Mouse (Mus musculus): ENCODE data around the gene Unc13a. TPM values are rescaled to one million over a fixed set of nuclear protein-coding genes. Genes with fewer than 3 reads are reported as not detected.

The Unc13a gene
- polyA plus RNA-seq, 1 experiment from 2014 or later: 0.47 TPM

DNA sequence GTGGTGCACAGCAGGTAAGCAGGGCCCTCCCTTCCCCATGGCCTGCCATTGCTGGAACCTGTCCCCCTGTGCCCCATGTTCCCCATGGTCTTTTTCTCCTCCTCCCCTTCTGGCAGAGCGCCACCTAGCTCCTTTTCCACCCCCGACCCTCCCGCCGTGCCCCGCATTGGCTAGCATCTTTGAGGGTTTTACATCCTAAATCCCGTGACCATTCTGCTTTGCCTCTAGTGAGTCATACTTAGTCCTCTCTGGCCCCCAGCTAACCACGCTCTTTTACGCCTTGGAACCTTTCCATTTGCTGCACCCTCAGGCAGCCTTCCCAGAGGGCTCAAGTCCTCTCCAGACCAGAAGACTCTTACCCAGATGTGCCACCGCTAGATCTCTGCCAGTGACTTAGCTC is 91.4 kb downstream of the Unc13a start:
- Histone ChIP-seq H3K36me3 (peaks cover 18% of the 10 kb centered on the region), H3K9me3 (replicated peaks) (no peaks in the 10 kb centered on the region), H3K27ac (ENCODE audit: poor library complexity, severe bottlenecking) (no peak overlapping the region), H3K4me2 (no peak overlapping the region), H3K9ac (no peak overlapping the region), H3K4me1 (replicated peaks) (no peaks in the 10 kb centered on the region), H3K4me3 (no peak overlapping the region), H3K27me3 (replicated peaks) (peaks cover 29% of the 10 kb centered on the region)
- whole genome bisulfite sequencing: 45% methylated on average over 9 of the region's 9 CpGs
- no peak for ATAC-seq (ENCODE audit: insufficient number of reproducible peaks, low FRiP score)

- Histone ChIP-seq H3K27me3 (replicated peaks) (peaks cover 24% of the 10 kb centered on the region), H3K27ac (ENCODE audit: poor library complexity, severe bottlenecking) (no peak overlapping the region), H3K9me3 (replicated peaks) (no peaks in the 10 kb centered on the region), H3K4me1 (replicated peaks) (no peaks in the 10 kb centered on the region), H3K9ac (no peak overlapping the region), H3K4me3 (no peak overlapping the region), H3K36me3 (peaks cover 11% of the 10 kb centered on the region), H3K4me2 (no peak overlapping the region)
- 85% methylated on average over 14 of the region's 14 CpGs for WGBS
- ATAC-seq (ENCODE audit: insufficient number of reproducible peaks, low FRiP score): no peak
These were observed 92.1 kb downstream of the Unc13a start for GRCm38 (mm10) chr8:71579476-71579875.

DNA sequence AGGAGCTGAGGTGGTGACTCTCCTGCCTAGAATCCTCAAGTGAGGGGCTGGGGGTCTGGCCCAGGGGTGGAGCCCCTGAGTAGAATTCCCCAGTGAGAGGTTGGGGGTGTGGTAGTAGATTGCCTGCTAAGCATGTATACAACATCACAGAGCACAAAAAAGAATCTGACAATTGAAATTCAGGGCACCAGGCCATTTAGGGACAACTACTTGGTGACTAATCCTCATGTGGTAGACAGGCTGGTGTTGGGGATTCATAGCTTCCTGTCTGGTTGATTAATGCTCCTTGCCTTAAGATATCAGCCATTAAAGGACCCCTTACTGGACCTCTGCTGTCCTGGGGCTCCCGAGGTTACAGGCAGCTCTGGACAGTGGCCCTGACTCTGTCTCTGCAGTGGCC is 92.5 kb downstream of the Unc13a start:
- no peak for ATAC-seq (ENCODE audit: insufficient number of reproducible peaks, low FRiP score)
- Histone ChIP-seq H3K36me3 (0 out of 2 replicates have a peak, but pooled peaks cover 6% of the 10 kb centered on the region), H3K27me3 (replicated peaks) (peaks cover 20% of the 10 kb centered on the region), H3K4me3 (no peak overlapping the region), H3K9ac (no peak overlapping the region), H3K4me2 (no peak overlapping the region), H3K27ac (ENCODE audit: poor library complexity, severe bottlenecking) (no peak overlapping the region), H3K4me1 (replicated peaks) (no peaks in the 10 kb centered on the region), H3K9me3 (replicated peaks) (no peaks in the 10 kb centered on the region)
- 50% methylated on average over 1 of the region's 1 CpGs for WGBS

DNA sequence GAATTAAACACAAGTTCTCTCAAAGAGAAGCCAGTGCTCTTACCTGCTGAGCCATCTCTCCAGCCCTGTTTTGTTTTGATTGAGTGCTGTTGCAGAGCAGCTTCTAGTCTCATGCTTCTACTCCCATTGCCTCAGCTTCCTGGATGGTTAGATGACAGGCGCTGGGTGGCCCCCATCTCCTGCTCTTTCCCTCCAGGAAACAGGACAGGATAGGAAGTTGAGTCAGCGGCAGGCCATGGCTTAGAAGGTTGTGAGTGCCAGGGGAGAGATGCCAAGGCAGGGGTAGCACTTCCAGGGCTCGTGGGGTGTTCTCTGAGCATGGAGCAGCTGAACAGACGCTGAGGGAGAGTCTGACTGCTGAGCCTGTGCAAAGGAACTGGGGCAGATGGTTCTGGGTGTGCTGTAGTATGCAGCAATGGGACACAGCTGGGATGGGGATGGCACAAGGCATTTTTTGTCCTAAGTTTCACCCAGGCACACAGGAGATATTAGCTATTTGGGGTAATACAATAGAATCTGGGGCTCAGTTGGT is 93.6 kb downstream of the Unc13a start:
- H3K27ac ChIP-seq (ENCODE audit: poor library complexity, severe bottlenecking): no peak overlapping the region
- H3K4me1 ChIP-seq (replicated peaks): no peaks in the 10 kb centered on the region
- no peak overlapping the region for H3K4me2 ChIP-seq
- WGBS: 49% methylated on average over 4 of the region's 4 CpGs
- H3K4me3 ChIP-seq: no peak overlapping the region
- no peak for ATAC-seq (ENCODE audit: insufficient number of reproducible peaks, low FRiP score)
- no peak overlapping the region for H3K9ac ChIP-seq
- H3K36me3 ChIP-seq: 0 out of 2 replicates have a peak, but pooled peaks cover 4% of the 10 kb centered on the region
- H3K27me3 ChIP-seq (replicated peaks): peaks cover 18% of the 10 kb centered on the region
- no peaks in the 10 kb centered on the region for H3K9me3 ChIP-seq (replicated peaks)

DNA sequence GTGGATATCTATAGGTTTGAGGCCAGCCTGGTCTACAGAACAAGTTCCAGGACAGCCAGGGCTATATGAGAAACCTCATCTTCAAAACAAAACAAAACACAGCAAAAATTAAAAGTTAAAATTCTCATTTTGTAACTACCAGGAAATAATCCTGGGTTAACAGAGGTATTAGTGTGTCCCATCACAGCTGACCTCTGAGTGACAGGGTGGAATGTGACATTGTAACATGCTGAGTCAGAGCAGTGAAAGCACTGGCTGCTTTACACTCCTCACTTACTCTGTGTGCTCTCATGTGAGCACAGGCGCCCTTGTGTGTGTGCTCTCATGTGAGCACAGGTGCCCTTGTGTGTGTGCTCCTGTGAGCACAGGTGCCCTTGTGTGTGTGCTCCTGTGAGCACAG is 96.5 kb downstream of the Unc13a start:
- no peak overlapping the region for H3K4me2 ChIP-seq
- 54% methylated on average over 1 of the region's 1 CpGs for WGBS
- no peak overlapping the region for H3K27ac ChIP-seq (ENCODE audit: poor library complexity, severe bottlenecking)
- peaks cover 11% of the 10 kb centered on the region; the same call in 1 of the 2 replicates for H3K27me3 ChIP-seq (replicated peaks)
- no peaks in the 10 kb centered on the region for H3K36me3 ChIP-seq
- H3K4me1 ChIP-seq (replicated peaks): peaks cover 9% of the 10 kb centered on the region
- no peak overlapping the region for H3K4me3 ChIP-seq
- ATAC-seq (ENCODE audit: insufficient number of reproducible peaks, low FRiP score): no peak
- H3K9me3 ChIP-seq (replicated peaks): no peaks in the 10 kb centered on the region
- no peak overlapping the region for H3K9ac ChIP-seq

DNA sequence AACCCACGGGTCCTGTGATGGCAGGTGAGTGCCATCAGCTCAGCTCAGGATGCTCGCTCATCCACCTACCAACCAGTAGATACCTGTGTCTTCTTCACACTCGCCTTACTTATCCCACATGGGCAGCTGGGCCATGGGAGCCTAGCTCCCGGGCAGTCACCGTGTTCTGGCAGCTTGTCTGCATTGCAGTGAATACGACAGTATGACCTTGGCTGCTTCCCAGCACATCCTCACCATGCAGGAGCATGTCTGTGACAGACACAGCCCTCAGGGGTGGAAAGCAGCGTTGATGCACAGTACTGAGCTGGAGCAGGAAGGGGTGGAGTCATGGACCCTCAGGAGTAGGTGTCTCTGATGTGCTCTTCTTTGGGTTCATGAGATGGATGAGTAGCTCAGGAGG is 97.1 kb downstream of the Unc13a start:
- Histone ChIP-seq H3K4me2 (no peak overlapping the region), H3K4me1 (replicated peaks) (peaks cover 15% of the 10 kb centered on the region)
- WGBS: 69% methylated on average over 7 of the region's 7 CpGs

More for the DNA sequence above, 97.1 kb downstream of the Unc13a start:
- Histone ChIP-seq H3K9ac (no peak overlapping the region), H3K27ac (ENCODE audit: poor library complexity, severe bottlenecking) (no peak overlapping the region), H3K4me3 (no peak overlapping the region), H3K27me3 (replicated peaks) (peaks cover 9% of the 10 kb centered on the region; the same call in 1 of the 2 replicates), H3K9me3 (replicated peaks) (no peaks in the 10 kb centered on the region), H3K36me3 (no peaks in the 10 kb centered on the region)
- ATAC-seq (ENCODE audit: insufficient number of reproducible peaks, low FRiP score): no peak

Small RNAs within 50 kb of the gene (microRNA-seq; reads per million reads assigned to microRNA genes)
- not detected for gene Mir6769b

Other genes with a start within 250 kb of the Unc13a start
- gene Abhd8, start 208.1 kb downstream of the Unc13a start, polyA plus RNA-seq (2016; fragmentation: Nextera tagmentation; extraction: Ambion mirVana): 35.4 and 36.7 TPM in 2 replicates
- gene Mrpl34, start 206.8 kb downstream of the Unc13a start, polyA plus RNA-seq (2016; fragmentation: Nextera tagmentation; extraction: Ambion mirVana): 172 and 175 TPM in 2 replicates
- gene Dda1, start 202.6 kb downstream of the Unc13a start, polyA plus RNA-seq (2016; fragmentation: Nextera tagmentation; extraction: Ambion mirVana): 85.4 and 89.9 TPM in 2 replicates
- gene Ano8, start 185.8 kb downstream of the Unc13a start, polyA plus RNA-seq (2016; fragmentation: Nextera tagmentation; extraction: Ambion mirVana): 2.7 and 3.8 TPM in 2 replicates
- 11.6 and 12.8 TPM in 2 replicates for gene Gtpbp3, start 183.7 kb downstream of the Unc13a start, polyA plus RNA-seq (2016; fragmentation: Nextera tagmentation; extraction: Ambion mirVana)
- gene Plvap, start 160.0 kb downstream of the Unc13a start, polyA plus RNA-seq (2016; fragmentation: Nextera tagmentation; extraction: Ambion mirVana): 184 and 202 TPM in 2 replicates
- gene Ccdc194, start 146.0 kb downstream of the Unc13a start, polyA plus RNA-seq (2016; fragmentation: Nextera tagmentation; extraction: Ambion mirVana): 0.83 and 1.4 TPM in 2 replicates
- gene Bst2, start 134.3 kb downstream of the Unc13a start, polyA plus RNA-seq (2016; fragmentation: Nextera tagmentation; extraction: Ambion mirVana): 25.6 and 28.8 TPM in 2 replicates
- gene Mvb12a, start 128.8 kb downstream of the Unc13a start, polyA plus RNA-seq (2016; fragmentation: Nextera tagmentation; extraction: Ambion mirVana): 51.8 and 53.4 TPM in 2 replicates
- 0.28 and 0.58 TPM in 2 replicates for gene Tmem221, start 112.9 kb downstream of the Unc13a start, polyA plus RNA-seq (2016; fragmentation: Nextera tagmentation; extraction: Ambion mirVana)
- gene Nxnl1, start 105.2 kb downstream of the Unc13a start, polyA plus RNA-seq (2016; fragmentation: Nextera tagmentation; extraction: Ambion mirVana): not detected in 2 replicates
- gene Slc27a1, start 102.9 kb downstream of the Unc13a start, polyA plus RNA-seq (2016; fragmentation: Nextera tagmentation; extraction: Ambion mirVana): 21.2 and 22.6 TPM in 2 replicates
- 178 and 179 TPM in 2 replicates for gene Pgls, start 79.6 kb downstream of the Unc13a start, polyA plus RNA-seq (2016; fragmentation: Nextera tagmentation; extraction: Ambion mirVana)
- gene Fam129c, start 74.1 kb downstream of the Unc13a start, polyA plus RNA-seq (2016; fragmentation: Nextera tagmentation; extraction: Ambion mirVana): 2.2 and 2.4 TPM in 2 replicates
- gene Colgalt1, start 60.8 kb downstream of the Unc13a start, polyA plus RNA-seq (2016; fragmentation: Nextera tagmentation; extraction: Ambion mirVana): 60.7 and 61.4 TPM in 2 replicates
- 10.6 and 11.8 TPM in 2 replicates for gene Jak3, start 4.5 kb upstream of the Unc13a start, polyA plus RNA-seq (2016; fragmentation: Nextera tagmentation; extraction: Ambion mirVana)
- 2.0 and 2.4 TPM in 2 replicates for gene Insl3, start 17.5 kb upstream of the Unc13a start, polyA plus RNA-seq (2016; fragmentation: Nextera tagmentation; extraction: Ambion mirVana)
- gene B3gnt3, start 30.0 kb upstream of the Unc13a start, polyA plus RNA-seq (2016; fragmentation: Nextera tagmentation; extraction: Ambion mirVana): 3.4 and 3.7 TPM in 2 replicates
- 1.6 and 2.1 TPM in 2 replicates for gene Fcho1, start 54.0 kb upstream of the Unc13a start, polyA plus RNA-seq (2016; fragmentation: Nextera tagmentation; extraction: Ambion mirVana)
- gene Zfp709, start 210.3 kb upstream of the Unc13a start, polyA plus RNA-seq (2016; fragmentation: Nextera tagmentation; extraction: Ambion mirVana): 4.4 and 5.9 TPM in 2 replicates
- 2.4 and 2.9 TPM in 2 replicates for gene Zfp882, start 236.9 kb upstream of the Unc13a start, polyA plus RNA-seq (2016; fragmentation: Nextera tagmentation; extraction: Ambion mirVana)
- 28.1 and 30.1 TPM in 2 replicates for gene Zfp617, start 236.9 kb upstream of the Unc13a start, polyA plus RNA-seq (2016; fragmentation: Nextera tagmentation; extraction: Ambion mirVana)